Mouse (Mus musculus) layer of hippocampus, postnatal 25 days (tissue): ENCODE measurements around the gene Irgc1. TPM values are rescaled to one million over a fixed set of nuclear protein-coding genes. Genes with fewer than 3 reads are reported as not detected.
"Not testable (repeated sequence)": the region's sequence is repeated elsewhere in the genome, so short reads cannot be mapped to it uniquely, and the experiment has no call there.

Experiments
- DNase-seq, 2 experiments: peaks; one replicate each; pipeline ENCODE4 v3.0.0; 2022; ENCODE audit warnings: mixed read lengths in 2 of 2, low spot score in 1 of 2; ENCODE audit errors: extremely low spot score in 1 of 2
- total RNA-seq, 2 experiments: library from RNA; stranded (reverse); gene quantifications; 2 replicates each; pipeline ENCODE4 v1.2.3; 2021

Irgc1 gene
- not detected for total RNA-seq

GRCm38 (mm10) chr7:24451855-24452311 lies at the start of gene Irgc1:
Gene Irgc1, minus strand, starts transcription at chr7:24452297.
- no peak for DNase-seq

GRCm38 (mm10) chr7:24501492-24501891 lies 49.4 kb upstream of the Irgc1 start:
- peak in 1 of 2 experiments; percentile 56 for DNase-seq

- peak in 1 of 2 experiments; percentile 48 for DNase-seq
These were observed 48.8 kb upstream of the Irgc1 start for GRCm38 (mm10) chr7:24500929-24501328.

GRCm38 (mm10) chr7:24499856-24500577 lies 47.9 kb upstream of the Irgc1 start:
- no peak for DNase-seq

GRCm38 (mm10) chr7:24488303-24488702 lies 36.2 kb upstream of the Irgc1 start:
- no peak for DNase-seq

GRCm38 (mm10) chr7:24487403-24487802 lies 35.3 kb upstream of the Irgc1 start:
- DNase-seq, result no peak

DNA sequence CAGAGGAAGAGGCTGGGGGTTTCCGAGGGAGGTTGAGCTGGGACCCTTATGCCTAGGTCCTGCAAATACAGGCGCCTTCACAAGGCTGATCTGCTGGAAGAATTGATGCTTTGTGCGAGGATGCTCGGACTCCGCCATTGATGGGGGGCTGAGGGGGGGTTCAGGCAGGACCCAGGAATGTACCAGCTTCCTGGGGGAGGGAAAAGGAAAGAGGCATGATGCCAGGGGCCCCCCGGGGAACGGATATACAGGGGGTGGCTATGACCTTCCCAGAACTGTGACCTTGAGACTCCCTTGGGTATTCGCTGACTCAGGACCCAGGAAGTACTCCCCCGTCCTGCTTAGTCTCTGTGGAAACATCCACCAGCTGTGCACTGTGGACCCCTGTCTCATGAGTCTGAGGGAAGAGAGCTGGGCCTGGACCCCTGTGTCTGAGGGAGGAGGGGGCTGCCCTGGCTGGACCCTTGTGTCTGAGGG lies 34.6 kb upstream of the Irgc1 start:
- DNase-seq, result peak in 1 of 2 experiments; percentile 33

DNA sequence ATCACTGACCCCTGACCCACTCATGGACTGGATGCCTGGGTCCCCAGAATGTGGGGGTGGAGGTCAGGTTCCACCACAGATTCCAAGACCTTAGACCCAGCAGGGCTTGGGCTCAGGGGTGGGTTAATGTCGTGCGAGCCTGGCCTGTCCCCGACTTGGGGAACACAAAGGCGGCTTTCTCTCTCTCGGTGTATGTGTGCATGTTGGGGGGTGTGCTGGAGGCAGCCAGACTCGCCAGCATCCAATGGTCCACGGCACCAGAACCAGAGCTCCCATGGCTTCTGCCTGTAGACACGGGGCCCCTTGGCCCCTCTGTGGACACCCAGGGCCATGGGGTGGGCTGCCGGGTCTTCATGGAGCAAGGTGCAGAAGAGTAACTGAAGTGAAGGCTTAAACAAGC lies 33.4 kb upstream of the Irgc1 start:
- no peak for DNase-seq

DNA sequence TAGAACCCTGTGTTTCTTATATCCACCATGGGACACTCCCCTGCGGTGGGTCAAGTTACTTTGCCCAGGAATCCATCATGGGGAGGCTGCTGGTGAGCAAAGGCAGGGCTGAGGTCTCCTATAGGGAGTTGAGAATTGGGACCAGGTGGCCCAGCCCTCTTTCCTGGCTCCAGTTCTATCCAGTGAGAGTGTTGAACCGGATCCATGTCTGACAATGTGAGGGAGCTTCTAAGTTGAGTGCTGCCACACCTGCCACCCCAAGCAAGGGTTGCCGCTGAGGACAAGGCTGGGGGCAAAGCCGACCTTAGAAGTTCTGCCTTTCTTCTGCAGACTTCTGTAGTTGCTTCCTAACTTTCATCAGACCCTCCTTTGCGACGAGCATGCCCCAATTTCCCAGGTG lies 31.2 kb upstream of the Irgc1 start:
- DNase-seq, result not testable (repeated sequence)

DNA sequence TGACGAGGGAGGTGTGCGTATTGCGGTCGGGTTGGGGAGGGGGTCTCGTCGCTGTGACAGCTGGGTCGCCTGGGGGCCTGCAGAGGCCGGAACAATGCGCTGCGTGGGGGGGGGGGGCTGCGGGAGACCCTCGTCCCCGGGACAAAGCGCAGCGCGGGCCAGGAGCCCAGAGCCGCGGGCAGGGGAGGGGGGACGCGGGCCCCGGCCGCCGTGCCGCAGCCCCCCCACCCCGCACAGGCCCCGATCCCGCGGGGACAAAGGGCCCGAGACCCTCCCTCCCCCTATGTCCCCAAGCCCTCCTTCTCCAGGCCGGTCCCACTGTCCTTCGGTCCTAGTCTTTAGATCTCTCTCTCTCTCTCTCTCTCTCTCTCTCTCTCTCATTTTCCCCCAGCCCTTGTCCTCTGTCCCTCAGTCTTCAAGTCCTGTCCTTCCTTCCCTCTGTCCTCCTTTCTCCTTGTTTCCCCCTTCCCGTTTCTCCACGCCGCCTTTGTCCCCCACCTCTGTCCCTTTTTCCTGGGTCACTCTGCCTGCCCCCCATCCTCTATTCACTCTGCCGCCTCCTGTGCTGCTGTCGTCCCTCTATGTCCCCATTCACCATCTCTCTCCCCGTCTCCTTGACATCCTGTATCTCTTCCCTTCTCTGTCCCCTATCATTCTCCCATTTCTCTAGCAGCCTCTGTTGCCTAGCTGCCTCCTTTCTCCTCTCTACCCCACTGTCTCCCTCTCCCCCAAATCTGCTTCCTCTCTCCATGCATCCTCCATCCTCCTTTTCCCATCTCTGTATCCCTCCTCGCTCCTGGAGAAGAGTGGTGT lies 30.3 kb upstream of the Irgc1 start:
- no peak for DNase-seq

- DNase-seq, result peak; percentile 82 to 85
These were observed 29.5 kb upstream of the Irgc1 start, which contains the start of gene Cadm4 for GRCm38 (mm10) chr7:24481474-24482207. Gene Cadm4, plus strand, starts transcription at chr7:24482023.

GRCm38 (mm10) chr7:24480986-24481473 lies 28.9 kb upstream of the Irgc1 start:
- DNase-seq, result no peak

- DNase-seq, result no peak
These were observed 28.2 kb upstream of the Irgc1 start for GRCm38 (mm10) chr7:24480121-24480941.

DNA sequence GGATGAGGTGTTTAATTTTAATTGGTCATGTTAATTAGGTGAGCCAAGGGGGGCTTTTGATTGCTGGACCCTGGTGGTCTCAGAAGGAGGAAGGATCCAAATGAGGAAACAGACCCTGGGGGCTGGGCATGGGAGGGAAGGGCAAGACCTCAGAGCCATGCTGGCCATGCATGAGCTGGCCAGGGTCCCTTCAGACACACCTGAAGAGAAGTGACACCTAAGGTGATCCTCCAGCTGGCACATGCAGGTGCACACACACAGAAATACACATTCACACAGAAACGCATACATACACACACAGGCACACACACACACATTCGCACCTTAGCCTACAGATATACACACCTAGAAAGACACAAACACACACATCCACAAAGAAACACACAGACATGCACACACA lies 27.6 kb upstream of the Irgc1 start:
- no peak for DNase-seq

GRCm38 (mm10) chr7:24478911-24479310 lies 26.8 kb upstream of the Irgc1 start:
- no peak for DNase-seq

DNA sequence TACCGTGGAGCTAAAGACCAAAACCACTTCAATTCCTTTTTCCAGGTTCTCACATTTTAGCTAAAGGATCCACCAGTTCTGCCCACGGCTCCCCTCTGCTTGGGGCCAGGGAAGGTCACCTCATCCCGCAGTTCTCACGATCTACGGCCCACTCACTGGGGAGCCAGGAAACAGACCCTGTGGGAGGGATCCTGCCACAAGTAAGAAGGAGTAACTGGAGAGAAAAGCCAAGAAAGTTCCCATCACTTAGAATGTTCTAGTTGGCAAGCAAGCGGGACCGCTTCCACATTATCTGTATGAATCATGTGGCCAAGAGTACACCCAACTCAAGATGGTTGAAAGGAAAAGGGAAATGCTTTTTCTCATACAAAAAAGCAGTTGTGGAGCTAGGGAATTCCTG lies 24.8 kb upstream of the Irgc1 start:
- no peak for DNase-seq

- no peak for DNase-seq
These were observed 24.2 kb upstream of the Irgc1 start for GRCm38 (mm10) chr7:24476338-24476737.

DNA sequence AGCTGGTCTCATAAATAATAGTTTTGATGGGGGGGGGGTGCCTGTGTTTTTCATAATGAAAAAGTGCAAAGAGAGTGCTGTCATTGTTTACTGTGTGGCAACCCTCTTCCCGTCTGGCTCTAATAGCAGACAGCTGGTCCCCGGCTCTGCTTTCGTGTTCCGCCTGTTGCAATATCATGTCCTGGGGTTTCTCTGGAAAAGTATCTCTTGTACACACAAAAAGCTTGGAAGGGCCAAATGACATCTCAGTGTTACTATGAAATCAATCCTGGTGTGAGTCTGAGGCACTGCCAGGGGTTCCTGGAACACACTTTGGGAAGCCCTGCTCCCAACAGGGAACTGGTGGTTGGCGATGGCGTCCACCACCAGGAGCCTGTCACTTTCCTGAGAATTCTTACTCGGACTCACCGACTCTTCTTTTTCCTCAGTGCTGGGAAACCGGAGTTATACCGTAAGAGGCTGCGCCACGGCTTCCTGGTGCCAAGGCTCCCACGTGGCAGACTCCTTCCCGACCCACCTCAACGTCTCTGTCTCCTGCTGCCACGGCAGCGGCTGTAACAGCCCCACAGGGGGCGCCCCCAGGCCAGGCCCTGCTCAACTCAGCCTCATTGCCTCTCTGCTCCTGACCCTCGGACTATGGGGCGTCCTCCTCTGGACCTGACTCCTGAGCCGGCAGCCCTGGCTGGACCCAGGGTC lies 22.9 kb upstream of the Irgc1 start:
- no peak for DNase-seq

- peak; percentile 54 to 79 for DNase-seq
These were observed 21.9 kb upstream of the Irgc1 start for GRCm38 (mm10) chr7:24473913-24474529.
